Mouse (Mus musculus) CD8-positive naive resting alpha-beta T cell, adult 2 months (primary cell): ENCODE results near the gene Olfr239.
"Not testable (repeated sequence)": the region's sequence is repeated elsewhere in the genome, so short reads cannot be mapped to it uniquely, and the experiment has no call there.

Source experiments
- DNase-seq, 2 experiments: peaks; one replicate each; pipeline ENCODE4 v3.0.0; 2022; ENCODE audit warnings: low read depth in 2 of 2, low spot score in 2 of 2

Olfr239 gene

GRCm38 (mm10) chr17:33191002-33191401 lies at the start of gene Olfr239:
Gene Olfr239, plus strand, starts transcription at chr17:33191302.
- DNase-seq: not testable (repeated sequence)

- DNase-seq: not testable (repeated sequence)
Measured at GRCm38 (mm10) chr17:33168147-33168546, 23.0 kb upstream of the Olfr239 start, which contains the start of gene Olfr55. Gene Olfr55, plus strand, starts transcription at chr17:33168447.

- DNase-seq: no peak
Measured at GRCm38 (mm10) chr17:33221590-33221989, 30.5 kb downstream of the Olfr239 start, which contains the start of gene Olfr1564. Gene Olfr1564, minus strand, starts transcription at chr17:33221690.

GRCm38 (mm10) chr17:33236646-33237045 lies 45.5 kb downstream of the Olfr239 start:
- DNase-seq: not testable (repeated sequence)
